Mouse (Mus musculus) cerebellum, postnatal 4 days (tissue): ENCODE results near the gene Sox2.

Source experiments
- DNase-seq, 2 experiments: peaks; one replicate each; pipeline ENCODE4 v3.0.0; 2022; ENCODE audit warnings: low spot score in 2 of 2, mixed read lengths in 1 of 2

Sox2 gene

GRCm38 (mm10) chr3:34659861-34660260, 9.7 kb downstream of the Sox2 start:
- DNase-seq, result no peak

- no peak for DNase-seq
These were observed 10.5 kb downstream of the Sox2 start for GRCm38 (mm10) chr3:34660542-34661290.

DNA sequence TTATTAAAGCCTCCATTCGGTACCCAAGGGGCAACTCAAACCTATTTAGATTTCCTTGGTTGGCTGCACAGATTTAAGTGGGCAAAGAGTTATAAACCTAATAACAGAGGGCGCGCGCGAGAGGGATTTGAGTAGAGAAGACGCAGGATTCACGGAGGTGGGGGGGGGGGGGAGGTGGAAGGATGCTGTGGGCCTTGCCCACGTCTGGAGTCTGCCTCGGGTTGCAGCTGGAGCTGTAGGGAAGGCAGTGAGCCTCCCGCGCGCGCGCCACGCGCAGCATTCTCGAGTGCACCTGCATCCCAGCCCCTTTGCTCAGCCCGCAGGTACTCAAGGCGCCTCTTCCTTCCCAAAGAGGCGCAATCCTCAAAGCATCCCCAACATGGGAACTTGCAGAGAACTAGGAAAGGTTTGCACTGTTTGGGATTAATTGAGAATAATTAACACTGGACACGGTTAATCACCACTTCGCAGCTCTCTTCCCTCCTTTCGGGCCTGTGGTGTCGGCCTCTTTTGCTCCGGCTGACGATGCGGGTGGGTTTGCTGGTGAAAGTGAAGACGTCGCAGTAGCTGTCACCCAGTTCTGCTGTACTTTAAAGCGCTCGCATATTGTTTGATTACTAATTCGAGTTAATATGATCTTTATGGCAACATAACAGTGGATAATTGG, 11.3 kb downstream of the Sox2 start:
- DNase-seq, result no peak

- no peak for DNase-seq
These were observed 12.0 kb downstream of the Sox2 start for GRCm38 (mm10) chr3:34662008-34662711.

DNA sequence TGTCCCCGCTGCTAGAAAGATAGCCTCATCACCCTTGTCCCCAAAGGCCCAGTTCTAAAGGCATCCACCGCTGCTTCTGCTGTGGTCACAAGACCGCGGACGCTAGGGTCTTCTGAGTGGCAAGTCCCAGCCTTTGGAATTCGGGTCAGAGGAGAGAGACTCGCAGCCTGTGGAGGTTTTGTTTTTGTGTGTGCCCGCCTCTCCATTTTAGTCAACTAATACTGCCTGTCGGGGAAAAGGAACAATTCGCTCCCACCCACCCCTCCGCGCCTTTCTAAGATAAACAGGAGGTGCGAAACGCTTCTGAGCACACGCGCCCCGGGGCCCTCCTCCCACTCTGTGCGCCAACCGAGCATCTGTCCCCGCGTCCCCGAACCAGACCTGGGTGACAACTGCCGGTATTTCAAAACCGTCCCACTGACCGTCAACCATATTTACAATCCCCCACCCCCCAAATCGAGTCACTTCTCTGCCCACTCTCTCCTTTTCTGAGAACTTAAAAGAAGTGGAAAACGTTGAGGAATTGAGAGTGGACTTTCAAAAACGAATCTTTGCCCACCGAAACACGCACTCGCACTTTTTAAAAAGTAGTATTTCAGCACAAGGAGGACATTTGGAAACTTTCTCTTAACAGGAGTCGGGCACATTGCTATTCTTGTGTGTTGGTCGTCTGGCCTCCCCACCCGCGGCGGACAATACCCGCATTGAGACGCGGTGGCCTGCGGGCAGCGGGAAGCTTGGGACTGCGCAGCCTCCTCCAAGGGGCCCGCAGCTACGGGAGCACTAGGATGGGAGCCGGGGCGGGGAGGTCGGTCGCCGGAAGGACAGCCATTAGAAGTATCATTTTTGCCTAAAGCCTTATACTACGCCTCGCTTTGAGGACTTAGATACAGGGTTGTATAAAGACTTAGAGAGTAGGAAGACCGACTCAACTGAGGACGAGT, 12.8 kb downstream of the Sox2 start:
- no peak for DNase-seq

GRCm38 (mm10) chr3:34663701-34664635, 13.8 kb downstream of the Sox2 start:
- no peak for DNase-seq

DNA sequence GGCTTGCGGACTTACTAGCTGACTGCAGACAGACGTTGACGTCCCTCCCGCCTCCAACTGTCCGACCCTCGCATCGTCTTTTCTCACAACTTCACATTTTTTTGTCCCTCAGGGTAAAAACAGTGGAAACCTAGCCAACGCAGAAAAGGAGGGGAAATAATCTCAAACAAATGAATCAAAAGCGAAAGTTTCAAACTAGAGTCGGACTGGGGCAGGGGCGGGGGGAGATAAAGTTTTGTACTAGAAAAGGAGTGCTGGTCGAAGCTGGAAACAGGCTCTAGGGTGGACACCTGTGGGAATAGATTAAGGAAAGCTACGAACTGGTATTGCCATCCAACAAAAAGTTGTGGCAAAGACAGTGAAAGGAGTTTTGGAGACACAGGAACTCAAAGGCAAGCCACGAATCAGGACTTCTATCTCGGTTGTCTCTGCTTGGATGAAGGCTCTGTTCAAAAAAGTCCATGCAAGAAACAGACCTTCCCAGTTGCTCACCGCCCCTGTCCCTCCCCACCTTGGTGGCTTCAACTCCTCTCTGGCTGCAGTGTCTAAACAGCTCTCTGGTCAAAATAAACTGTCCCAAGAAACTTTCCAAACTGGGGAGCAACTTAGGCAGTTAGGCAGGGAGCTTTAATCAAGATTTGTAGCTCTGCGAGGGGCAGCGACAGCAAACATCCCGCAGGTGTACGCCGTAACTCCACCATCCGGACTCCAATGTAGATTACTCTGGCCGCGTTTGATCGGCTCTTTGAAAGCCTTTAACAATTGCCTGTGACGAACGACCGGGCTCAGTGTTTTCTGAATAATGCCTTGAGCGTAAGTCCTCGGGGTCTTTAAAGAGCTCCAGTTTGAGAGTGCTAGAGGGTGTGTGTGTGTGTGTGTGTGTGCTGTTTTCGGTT, 14.7 kb downstream of the Sox2 start:
- no peak for DNase-seq

DNA sequence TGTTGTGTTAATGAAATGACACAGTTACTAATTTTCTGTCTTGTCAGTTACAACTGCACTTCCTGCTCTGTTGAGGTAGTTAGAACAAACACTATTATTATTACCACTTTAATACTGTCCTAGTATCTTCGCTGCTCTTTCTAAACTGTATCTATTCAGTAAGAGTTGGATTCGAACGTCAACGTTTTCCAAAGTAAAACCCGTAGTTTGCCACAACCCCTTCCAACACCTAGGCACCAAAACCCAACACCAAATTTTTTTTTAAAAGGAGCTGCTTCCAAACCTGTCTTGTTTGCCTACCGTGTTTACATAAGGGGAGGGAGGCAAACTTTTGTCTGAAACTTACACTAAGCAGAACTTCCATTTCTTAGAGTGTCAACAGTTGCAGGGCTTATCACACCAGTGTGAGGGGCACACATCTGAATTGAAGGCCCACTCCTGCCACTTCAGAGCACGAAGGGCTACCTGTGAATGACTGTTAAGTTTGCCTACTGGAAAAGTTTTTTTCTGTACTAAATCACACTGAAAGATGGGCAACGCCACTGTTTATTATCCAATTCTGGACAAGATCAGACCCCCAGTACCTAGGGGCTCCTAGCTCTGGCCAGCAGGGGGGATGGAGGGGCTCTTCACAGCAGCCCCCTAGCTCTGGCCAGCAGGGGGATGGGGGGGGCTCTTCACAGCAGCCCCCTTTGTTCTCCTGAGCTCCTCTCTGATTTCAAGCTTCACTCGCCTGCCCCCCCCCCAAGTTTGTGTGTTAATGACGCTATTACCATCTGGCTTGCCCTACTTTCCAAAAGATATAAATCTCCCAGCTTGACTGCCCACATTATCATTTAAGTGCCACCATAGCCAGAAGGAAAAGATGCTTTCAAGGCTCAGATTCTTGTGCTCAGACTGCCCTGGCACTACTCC, 15.8 kb downstream of the Sox2 start:
- DNase-seq, result no peak

GRCm38 (mm10) chr3:34667180-34667579, 17.0 kb downstream of the Sox2 start:
- DNase-seq, result no peak

DNA sequence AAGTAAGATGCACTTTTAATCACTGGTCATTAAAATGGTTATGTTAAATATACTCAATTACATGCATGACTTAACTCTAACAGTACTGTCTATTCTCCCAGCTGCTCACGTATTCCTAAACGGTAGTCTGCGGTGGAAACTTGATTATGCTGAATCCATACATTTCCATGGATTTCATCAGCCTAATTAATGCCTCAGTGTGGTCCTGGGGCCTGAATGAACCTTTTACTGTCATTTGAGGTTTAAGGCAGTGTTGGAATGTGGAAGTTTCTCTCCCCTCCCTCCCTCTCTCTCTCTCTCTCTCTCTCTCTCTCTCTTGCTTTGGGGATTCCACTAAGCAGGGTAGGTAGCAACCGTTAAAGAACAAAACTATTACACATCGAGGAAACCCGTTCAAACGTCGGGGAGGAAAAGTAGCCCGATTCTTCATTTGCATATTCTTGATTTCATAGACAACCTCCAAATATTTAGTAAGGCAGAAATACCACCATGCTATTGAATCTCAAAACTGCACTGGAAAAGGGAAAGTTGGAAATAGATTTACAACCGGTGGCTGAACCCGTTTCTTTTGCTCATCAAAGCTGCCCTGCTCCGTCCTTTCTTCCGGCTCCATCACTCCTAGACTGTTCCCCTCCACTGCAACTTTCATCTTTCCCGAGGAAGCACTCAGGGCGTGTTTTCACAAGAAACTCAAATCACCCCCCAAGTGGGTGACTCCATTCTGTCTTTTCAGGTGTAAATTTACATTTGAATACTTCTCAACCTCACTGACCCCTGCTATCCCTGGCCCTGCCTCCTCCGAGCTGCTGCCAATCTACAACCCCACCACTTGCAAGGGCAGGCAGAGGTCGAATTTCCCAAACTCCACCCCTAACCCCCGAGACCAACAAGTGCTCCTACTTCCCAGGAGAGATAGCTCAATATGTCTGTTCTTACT, 17.9 kb downstream of the Sox2 start:
- no peak for DNase-seq

GRCm38 (mm10) chr3:34671024-34671660, 20.9 kb downstream of the Sox2 start:
- no peak for DNase-seq

GRCm38 (mm10) chr3:34678840-34679239, 28.6 kb downstream of the Sox2 start:
- no peak for DNase-seq

DNA sequence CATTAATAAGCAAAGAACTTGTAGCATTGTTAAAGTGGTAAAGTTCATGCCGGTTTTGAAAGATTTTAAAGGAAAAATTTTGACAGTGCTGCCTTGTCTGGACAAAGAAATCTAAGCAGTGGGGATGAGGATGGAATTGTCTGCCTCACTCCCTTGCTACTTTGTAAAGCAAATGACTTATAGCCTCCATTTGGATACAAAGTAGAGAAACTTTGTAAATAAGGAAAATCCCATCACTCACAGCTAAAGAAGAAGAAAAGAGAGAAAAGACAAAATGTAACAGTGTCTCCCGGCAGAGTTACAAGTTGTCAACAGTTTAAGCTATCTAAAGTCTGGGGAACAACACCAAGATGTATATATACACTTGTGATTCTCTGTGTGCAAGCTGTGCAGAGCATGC, 29.2 kb downstream of the Sox2 start:
- no peak for DNase-seq

GRCm38 (mm10) chr3:34679921-34680320, 29.7 kb downstream of the Sox2 start:
- no peak for DNase-seq

DNA sequence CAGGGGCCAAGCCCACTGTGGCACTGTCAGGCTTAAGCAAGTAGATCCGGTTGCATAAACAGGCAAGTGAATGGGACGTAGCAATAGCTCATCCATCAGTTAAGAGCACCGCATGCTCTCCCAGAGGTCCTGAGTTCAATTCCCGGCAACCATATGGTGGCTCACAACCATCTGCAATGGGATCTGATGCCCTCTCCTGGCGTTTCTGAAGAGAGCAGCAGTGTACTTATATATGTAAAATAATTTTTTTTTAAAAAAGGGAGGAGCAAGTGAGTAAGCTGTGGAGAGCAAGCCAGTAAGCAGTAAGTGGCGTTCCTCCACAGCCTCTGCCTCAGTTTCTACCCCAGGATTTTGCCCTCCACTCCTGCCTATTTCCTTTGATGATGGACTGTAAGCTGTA, 37.9 kb downstream of the Sox2 start:
- DNase-seq, result no peak

GRCm38 (mm10) chr3:34691703-34692393, 41.6 kb downstream of the Sox2 start:
- peak in 1 of 2 experiments; percentile 40 for DNase-seq
